Mouse (Mus musculus) urinary bladder, postnatal 4 days (tissue): Measurements from ENCODE around the gene Castor2.

Source experiments
- DNase-seq, 2 experiments: peaks; one replicate each; pipeline ENCODE4 v3.0.0; 2021 to 2022; ENCODE audit warnings: low spot score in 2 of 2

The Castor2 gene

DNA sequence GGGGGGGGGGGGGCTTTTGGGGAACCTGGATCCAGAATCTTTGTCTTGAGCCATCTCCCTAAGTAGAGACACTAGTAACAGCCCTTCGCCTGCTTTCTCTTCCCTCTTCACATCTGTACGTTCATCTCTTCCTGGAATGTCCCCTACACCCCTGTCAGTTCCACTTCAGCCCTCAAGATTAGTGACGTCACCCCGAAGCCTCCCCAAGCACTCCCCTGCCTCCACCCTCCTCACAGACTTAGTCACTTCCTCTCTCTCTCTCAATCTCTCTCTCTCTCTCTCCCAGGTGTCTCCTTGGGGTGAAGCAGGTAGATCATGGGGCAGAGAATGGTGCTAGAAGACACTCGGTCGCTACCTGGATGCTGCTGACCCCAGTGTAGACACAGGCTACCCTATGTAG, 3.2 kb downstream of the Castor2 start:
- no peak for DNase-seq

DNA sequence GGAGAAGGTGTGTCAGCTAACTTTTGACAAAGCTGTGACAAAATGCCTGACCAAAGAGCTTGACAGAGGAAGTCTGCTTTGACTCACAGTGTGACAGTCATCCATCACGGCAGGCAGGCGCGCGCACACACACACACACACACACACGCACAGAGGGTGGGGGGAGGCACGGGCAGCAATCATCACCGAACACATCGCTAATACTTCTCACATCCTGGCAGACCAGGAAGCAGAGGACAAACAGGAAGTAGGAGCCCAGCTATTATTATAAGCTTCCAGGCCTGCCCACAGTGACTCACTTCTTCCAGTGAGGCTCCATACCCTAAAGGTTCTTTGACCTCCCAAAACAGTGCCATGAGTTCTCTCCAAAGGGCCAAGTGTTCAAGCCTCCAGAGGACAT, 6.3 kb downstream of the Castor2 start:
- DNase-seq: no peak

DNA sequence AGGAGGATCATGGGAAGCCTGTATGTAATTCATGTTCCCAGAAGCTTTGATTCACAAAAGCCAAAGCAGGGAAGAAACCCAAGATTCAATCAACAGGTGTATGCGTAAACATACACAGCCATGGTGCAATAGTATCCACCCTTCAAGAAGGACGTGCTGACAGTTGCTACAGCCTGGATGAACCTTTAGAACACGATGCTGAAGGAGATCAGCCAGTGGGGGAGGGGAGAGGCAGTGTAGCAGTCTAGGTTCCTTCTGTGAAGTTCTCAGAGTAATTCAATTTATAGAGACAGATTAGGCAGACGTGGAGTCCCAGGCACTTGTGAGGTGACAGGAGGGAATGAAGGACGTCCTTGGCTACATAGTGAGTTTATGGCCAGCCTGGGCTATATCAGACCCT, 15.5 kb downstream of the Castor2 start:
- no peak for DNase-seq

DNA sequence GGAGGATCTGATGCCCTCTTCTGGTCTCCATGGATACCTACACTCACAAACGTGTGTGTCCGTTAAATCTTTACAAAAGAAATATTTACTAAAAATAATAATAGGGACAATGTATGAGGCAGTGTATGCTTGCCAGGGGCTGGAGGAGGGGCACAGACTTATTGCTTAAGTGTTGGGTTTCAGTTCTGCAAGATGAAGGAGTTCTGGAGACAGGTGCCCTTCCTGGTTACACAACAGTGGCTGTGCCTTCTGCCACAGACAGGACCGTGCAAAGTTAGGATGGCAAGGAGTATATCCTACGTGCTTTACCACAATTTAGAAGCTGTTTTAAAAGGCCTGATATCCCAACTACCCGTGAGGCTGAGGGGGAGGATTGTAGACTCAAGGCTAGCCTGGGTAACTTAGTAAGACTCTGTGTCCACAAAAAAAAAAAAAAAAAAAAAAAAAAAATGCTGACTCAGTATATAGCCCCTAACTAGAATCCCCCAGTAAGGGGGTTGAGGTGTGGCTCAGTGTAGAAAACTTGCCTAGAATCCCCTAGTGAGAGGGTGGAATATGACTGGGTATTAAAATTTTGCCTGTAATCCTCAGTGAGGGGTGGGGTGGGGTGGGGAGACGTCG, 16.2 kb downstream of the Castor2 start:
- no peak for DNase-seq

DNA sequence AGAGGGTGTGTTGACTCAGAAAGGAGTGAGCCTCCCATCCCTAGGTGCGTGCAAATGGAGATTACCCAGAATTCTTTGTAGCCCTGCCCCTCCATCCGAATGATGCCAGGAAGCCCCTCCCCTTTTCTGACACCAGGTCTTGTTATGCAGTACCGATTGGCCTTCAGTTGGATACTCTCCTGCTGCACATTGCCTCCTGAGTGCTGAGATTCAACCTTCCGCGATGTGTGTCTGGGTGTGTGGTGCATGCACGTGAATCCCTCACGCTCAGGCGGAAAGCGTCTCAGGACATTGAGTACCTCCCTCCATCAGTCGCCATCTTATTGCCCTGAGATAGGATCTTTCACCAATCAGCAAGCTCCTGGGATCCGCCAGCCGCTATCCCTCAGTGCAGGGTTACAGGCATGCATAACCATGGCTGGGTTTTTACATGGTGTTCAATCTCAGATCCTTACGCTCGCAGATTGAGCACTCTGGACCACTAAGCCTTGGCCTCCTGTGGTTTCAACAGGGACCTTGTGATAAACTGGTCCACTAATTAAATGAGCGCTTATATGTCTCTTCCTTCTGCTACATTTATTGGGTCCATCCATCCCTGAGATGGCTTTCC, 19.4 kb downstream of the Castor2 start:
- DNase-seq: no peak

DNA sequence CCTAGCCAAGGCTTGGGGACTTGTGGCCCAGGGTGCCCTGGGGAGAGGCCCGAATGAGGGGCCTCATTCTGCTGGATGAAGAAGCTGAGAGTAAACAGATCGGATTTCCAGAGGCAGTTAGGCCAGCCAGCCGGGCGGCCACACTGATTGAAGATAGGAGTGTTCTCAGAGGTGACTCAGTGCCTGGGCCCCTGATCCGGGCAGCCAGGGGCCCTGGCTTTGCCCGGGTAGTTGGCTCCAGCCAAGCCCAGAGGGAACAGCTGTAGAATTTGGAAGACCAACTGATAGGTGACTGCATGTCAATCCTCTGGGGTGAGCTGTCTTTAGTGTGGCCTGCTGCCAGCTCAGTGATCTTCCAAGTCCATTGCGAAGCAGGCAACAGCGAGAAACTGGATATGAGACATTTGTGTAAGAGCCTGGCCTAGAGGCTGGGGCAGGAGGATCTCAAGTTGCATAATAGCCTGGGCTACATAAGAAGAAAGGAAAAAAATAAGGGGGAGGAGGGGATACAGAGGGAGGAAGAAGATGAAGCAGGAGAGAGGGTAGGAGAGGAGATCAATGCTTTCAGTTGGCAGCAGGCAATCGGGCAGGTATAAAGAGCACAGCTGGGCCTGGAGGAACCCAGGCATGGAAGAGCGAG, 20.1 kb downstream of the Castor2 start:
- DNase-seq: peak in 1 of 2 experiments; percentile 30

DNA sequence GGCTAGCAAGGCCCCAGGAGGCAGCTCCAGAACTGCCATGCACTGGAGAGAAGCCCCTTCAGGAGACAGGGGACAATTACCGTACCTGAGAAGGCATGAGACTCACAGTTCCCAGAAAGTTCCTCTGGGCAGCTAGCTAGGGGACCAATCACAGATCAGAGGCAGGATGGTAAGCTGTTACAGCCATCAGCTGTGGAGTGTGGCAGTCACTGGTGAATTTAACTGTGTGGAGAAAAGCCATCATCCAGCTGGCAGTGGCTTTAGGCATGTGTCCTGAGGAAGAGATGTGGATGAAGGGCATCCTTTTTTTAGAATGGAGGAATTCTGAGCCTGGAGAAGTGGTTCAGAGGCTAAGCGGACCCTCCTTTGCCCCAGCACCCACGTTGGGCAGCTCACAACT, 20.6 kb downstream of the Castor2 start:
- DNase-seq: no peak

DNA sequence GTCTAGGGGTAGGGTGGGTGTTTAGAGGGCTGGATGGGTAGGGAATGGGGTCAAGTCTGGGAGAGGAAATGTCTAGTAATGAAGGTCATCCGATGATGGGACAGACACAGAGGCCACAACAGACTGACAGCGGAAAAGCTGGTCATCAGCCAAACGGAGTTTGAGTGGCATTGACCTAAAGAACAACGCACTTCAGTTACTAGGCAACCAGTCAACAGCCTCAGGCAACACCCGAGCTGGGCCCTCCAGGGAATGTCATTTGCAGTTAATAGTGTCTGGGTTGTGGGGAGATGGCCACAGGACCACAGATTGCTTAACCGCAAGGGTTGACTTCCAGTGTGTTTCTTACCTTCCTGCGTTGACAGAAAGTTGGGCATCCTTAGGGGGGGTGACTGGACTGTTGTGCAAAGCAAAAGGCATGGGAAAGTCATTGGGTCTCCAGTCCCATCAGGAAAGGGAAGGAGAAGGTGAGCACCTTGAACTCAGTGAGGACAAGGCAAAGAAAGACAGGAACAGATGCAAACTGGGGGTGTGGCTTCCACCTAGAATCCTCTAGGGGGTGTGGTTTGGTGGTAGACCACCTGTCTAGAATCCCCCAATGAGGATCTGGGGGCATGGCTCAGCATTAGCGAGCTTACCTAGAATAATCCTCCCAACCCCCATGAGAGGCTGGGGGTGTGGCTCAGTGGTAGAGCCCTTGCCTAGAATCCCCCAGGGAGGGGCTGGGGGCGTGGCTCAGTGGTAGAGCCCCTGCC, 21.8 kb downstream of the Castor2 start:
- DNase-seq: no peak

DNA sequence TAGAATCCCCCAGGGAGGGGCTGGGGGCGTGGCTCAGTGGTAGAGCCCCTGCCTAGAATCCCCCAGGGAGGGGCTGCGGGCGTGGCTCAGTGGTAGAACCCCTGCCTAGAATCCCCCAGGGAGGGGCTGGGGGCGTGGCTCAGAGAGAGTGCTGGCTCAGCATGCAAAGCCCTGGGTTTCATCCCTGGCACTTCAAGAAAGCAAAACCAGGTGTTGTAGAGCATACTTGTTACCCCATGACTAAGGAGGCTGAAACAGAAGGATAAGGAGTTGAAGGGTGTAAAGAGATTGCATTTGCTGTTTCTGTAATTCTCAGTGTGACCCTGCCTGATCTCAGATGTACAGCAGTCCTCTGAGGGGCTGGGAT, 22.4 kb downstream of the Castor2 start:
- DNase-seq: no peak

DNA sequence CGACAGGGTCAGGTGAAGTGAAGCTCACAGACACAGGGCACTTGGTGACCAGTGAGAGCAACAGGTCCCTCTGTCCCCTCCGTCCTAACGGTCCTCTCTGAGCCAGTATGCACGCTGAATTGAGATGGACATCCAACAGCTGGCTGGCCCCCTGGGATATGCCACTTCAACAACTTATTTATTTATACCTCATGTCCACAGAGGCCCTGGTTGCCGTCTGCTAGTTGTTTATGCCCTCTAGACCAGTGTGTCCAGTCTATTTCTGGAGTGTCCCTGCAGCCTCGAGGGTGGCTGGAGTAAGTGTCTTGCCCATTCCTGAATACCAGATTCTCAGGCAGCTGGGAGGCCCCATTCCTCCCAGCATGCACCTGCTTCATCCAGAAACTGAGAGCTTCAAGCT, 24.3 kb downstream of the Castor2 start:
- DNase-seq: no peak

DNA sequence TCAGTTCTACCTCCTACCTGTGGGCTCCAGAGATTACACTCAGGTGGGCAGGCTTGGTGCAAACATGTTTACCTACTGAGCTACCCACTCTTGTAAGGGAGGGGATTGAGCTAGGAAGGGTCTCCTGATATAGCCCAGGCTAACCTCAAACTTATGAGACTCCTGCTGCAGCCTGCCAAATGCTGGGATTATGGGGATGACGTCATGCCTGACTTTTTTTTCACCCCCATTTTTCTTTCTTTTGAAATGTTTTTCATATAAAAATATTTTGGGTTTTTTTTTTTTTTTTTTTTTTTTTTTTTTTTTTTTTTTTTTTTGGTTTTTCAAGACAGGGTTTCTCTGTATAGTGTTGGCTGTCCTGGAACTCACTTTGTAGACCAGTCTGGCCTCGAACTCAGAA, 26.7 kb downstream of the Castor2 start:
- DNase-seq: no peak

DNA sequence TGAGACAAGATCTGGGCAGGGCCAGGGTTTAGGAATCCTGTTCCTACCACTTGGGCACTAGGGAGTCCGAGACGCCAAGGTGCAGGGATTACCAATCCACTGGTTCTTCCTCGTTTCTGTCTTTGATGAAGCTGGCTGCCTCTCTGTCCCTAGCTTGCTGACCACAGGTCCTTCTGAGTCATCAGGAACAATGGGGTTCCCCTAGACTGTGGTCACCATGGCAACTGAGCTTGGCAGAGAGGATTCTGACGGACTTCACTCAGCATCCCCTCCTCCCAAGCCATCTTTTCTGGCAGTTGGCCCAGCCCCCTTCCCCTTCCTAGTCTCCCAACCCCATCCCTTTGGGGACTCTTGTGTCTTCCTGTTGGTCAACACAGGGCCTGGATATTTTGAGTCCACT, 32.1 kb downstream of the Castor2 start:
- no peak for DNase-seq

DNA sequence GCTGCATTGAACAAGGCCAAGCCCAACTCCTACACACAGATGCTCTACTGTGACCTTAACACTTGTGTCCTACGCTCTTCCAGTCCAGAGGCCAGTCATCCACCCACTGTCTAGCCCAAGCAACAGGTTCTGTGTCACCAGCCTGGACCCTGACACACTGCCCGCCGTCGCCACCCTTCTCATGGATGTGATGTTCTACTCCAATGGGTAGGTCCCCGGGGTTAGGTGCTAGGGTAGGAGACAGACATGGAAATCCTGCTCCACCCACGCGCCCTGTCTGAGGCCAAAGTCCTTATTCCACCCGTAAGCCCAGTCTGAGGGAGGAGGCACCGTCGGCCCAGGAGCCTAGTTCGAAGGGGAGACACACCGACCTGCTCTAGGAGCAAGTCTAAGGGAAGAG, 36.5 kb downstream of the Castor2 start:
- no peak for DNase-seq

DNA sequence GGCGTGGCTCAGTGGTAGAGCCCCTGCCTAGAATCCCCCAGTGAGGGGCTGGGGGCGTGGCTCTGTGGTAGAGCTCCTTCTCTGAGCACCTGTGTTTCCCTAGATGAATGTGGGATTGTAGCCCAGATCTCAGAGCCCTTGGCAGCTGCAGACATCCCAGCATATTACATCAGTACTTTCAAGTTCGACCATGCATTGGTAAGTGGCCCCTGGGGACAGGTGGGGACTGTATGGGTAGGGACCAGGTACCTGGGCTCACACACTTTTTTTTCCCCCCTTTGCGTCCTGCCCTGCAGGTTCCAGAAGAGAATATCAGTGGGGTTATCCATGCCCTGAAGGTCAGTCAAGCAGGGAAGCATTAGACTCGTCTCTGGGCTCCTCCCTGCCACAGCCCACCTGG, 38.4 kb downstream of the Castor2 start:
- no peak for DNase-seq

DNA sequence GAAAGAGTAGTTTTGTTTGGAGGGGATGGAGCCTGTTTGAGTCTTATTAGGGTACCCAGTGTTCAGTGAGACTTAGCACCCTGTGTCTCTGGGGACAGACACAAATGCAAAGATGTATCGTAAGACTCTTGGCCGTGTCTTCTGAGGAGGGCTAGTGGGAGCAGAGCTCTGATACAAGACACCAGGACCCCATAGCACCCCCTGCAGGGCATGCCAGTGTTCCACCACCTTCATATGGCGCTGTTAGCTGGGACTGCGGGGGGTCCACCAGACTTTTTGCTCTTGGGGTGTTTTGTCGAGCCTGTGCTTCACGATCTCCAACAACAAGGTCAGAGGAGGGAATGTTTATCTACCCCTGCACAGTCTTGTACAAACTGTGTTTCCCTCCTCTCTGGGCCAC, 39.9 kb downstream of the Castor2 start:
- no peak for DNase-seq

DNA sequence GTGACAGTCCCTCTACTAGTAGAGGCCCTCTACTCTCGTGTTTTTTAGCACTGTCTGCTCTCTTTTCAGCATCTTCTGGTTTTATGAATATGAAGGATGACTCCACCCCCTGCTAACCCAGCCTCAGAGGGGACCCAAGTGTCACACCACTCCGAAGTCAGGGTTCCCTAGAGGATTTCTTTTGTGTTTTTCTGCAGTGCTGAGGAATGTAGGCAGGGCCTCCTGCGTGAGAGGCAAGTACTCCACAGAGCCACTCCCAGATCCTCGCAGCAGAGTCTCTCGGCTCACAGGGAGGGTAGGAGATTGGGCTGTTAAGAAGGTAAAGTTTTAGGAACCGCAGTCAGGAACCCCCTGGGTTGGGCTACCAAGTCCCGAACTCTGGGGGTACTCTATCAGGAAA, 41.7 kb downstream of the Castor2 start:
- DNase-seq: no peak

DNA sequence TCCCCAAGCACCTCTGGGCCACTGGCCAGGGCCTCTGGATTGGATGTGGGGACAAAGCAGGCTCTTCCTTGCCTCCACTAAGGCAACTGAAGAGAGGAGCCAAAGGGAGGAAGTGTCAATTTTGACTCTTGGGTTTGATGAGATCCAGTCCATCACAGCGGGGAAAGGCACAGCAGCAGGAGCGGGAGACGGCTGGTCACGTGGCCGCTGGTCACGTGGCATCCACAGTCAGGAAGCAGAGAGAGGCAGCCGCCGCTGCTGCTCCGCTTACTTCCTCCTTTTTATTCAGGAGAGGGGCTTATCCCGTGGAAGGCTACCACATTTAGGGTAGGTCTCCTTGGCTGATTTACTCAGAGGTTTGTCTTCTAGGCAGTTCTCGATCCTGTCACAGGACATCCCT, 42.9 kb downstream of the Castor2 start:
- DNase-seq: no peak

DNA sequence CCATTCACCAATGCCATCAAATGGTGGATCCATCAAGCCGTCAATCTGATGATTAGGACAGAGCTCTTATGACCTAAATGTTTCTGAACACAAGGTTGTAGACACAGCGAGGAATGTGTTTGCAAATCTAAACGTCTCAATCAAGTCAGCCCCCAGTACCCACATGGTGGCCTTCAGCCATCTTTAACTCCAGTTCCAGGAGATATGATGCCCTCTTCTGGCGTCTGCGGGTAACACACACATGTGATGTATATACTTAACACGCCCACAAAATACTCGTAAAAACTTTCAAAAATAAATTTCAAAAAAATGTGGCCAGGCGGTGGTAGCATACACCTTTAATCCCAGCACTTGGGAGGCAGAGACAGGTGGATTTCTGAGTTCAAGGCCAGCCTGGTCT, 45.5 kb downstream of the Castor2 start:
- DNase-seq: no peak

DNA sequence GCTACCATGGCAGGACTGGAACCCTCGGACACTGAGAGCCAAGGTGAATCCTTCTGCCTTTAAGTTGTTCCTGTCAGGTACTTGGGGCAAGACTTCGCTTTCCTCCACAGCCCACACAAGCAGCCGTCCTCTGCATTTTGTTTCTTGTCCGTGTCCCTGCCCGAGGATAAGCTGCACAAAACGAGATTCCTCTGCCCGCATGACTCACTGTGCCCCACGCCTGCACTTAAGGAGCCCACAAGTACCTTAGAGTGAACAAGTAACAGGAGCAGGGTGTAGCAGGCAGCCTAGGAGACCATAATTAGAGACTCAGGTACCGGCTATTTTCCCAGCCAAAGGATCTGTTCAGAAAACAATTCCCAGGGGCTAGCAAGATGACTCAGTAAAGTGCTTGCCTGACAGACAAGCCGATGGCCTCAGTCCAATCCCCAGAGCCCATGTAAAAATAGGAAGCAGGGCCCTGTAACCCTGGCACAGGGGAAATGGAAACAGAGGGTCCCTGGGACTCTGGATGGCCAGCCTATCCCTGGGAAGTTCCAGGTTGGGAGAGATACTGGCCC, 47.8 kb downstream of the Castor2 start:
- no peak for DNase-seq

DNA sequence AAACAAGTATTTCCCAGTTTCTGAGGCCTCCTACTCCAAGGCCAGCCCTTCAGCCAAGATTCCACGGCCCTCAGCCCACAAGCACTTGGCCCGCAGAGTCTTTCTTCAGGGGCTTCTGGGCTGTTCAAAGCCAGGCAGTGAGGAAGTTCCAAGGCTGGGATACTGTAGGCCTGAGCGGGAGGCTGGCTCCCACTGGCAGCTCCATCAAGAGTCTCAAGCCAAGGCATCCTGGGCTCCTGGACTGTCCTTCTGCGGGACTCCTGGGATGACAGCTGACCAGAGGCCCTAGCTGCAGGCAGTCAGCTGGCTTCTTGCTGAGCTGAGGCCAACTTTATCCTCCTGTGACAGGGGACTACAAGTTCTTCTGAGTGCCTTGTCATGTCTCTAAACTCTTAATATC, 48.6 kb downstream of the Castor2 start:
- no peak for DNase-seq

DNA sequence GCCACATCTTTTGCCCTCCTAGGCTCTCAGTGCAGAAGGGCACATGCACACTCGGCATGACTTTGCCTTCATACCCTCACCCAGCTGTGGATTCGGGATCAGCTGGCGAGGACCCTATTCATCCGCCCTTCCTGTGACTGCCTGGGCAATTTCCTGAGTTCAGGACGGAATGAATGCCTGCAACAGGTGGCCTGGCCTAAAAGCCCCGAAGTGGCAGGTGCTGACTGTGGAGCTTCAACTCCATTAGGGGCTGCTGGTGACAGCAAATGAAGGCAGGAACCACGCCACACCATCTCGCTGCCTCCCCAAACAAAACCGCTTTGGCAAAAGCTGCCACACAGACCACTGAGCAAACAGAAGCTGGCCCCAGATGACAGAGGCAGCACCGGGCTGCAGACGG, 52.4 kb downstream of the Castor2 start:
- no peak for DNase-seq

DNA sequence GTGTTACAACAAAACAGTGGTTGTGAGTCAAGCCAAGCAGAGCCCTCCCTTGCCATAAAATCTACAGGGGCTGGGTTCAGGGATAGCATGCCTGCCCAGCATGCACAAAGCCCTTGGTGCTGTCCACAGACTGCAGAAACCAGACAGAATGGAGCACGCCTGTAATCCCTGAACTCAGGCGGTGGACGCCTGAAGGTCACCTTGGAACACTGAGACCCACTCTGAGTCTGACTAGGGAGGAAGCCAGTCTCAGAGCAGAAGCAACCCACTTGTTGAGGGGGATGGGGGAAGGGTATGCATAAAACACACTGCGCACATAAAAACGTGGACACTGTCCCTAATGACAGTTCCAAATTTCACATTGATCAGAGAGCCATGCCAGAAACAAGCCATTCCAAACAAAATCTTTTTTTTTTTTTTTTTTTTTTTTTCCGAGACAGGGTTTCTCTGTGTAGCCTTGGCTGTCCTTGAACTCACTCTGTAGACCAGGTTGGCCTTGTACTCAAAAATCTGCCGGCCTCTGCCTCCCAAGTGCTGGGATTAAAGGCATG, 56.5 kb downstream of the Castor2 start:
- no peak for DNase-seq
